Mouse (Mus musculus) MN1 (cell line): ENCODE data around the gene Gm10553.
"Not testable (repeated sequence)": the region's sequence is repeated elsewhere in the genome, so short reads cannot be mapped to it uniquely, and the experiment has no call there.

ENCODE experiments used
- DNase-seq: peaks from one replicate; pipeline ENCODE4 v3.0.0-alpha.2; 2016; ENCODE audit warnings: low spot score

Gm10553 gene

GRCm38 (mm10) chr1:85099864-85100263 lies at the start of gene Gm10553:
Gm10553 (plus strand) TSS chr1:85100164.
- not testable (repeated sequence) for DNase-seq

GRCm38 (mm10) chr1:85071690-85072089 lies 28.3 kb upstream of the Gm10553 start:
- DNase-seq = not testable (repeated sequence)

GRCm38 (mm10) chr1:85073099-85073498 lies 26.9 kb upstream of the Gm10553 start:
- DNase-seq = not testable (repeated sequence)

GRCm38 (mm10) chr1:85084803-85085202 lies 15.2 kb upstream of the Gm10553 start:
- not testable (repeated sequence) for DNase-seq

- DNase-seq = not testable (repeated sequence)
These were observed 13.8 kb upstream of the Gm10553 start for GRCm38 (mm10) chr1:85086211-85086610.

- not testable (repeated sequence) for DNase-seq
These were observed 7.8 kb upstream of the Gm10553 start for GRCm38 (mm10) chr1:85092169-85092568.

- DNase-seq = not testable (repeated sequence)
These were observed 6.9 kb upstream of the Gm10553 start for GRCm38 (mm10) chr1:85093011-85093572.

- DNase-seq = not testable (repeated sequence)
These were observed 883 bp upstream of the Gm10553 start for GRCm38 (mm10) chr1:85099081-85099480.

GRCm38 (mm10) chr1:85101754-85102153 lies 1.8 kb downstream of the Gm10553 start:
- DNase-seq = not testable (repeated sequence)

- DNase-seq = not testable (repeated sequence)
These were observed 5.4 kb downstream of the Gm10553 start for GRCm38 (mm10) chr1:85105336-85105735.

GRCm38 (mm10) chr1:85106013-85106412 lies 6.0 kb downstream of the Gm10553 start:
- not testable (repeated sequence) for DNase-seq

- DNase-seq = not testable (repeated sequence)
These were observed 9.8 kb downstream of the Gm10553 start, which contains the start of gene A530032D15Rik for GRCm38 (mm10) chr1:85109753-85110152. A530032D15Rik (minus strand) TSS chr1:85109853.

- not testable (repeated sequence) for DNase-seq
These were observed 10.9 kb downstream of the Gm10553 start for GRCm38 (mm10) chr1:85110876-85111275.

- not testable (repeated sequence) for DNase-seq
These were observed 11.6 kb downstream of the Gm10553 start for GRCm38 (mm10) chr1:85111572-85111971.

GRCm38 (mm10) chr1:85112266-85112665 lies 12.3 kb downstream of the Gm10553 start:
- peak; percentile 4 for DNase-seq

- DNase-seq = not testable (repeated sequence)
These were observed 12.9 kb downstream of the Gm10553 start for GRCm38 (mm10) chr1:85112889-85113288.

- DNase-seq = not testable (repeated sequence)
These were observed 14.1 kb downstream of the Gm10553 start for GRCm38 (mm10) chr1:85114078-85114477.

- DNase-seq = not testable (repeated sequence)
These were observed 14.9 kb downstream of the Gm10553 start for GRCm38 (mm10) chr1:85114666-85115402.

GRCm38 (mm10) chr1:85117537-85117936 lies 17.6 kb downstream of the Gm10553 start:
- DNase-seq = not testable (repeated sequence)

- DNase-seq = not testable (repeated sequence)
These were observed 18.4 kb downstream of the Gm10553 start for GRCm38 (mm10) chr1:85118341-85118740.

GRCm38 (mm10) chr1:85121841-85122240 lies 21.9 kb downstream of the Gm10553 start:
- DNase-seq = not testable (repeated sequence)

- DNase-seq = not testable (repeated sequence)
These were observed 33.7 kb downstream of the Gm10553 start for GRCm38 (mm10) chr1:85133671-85134070.
